Mouse (Mus musculus) left cerebral cortex, adult 11 months (tissue): ENCODE measurements around the gene Olfr1099.

Experiments used
- DNase-seq: peaks from one replicate; pipeline ENCODE4 v3.0.0; 2022; ENCODE audit warnings: low spot score

The Olfr1099 gene

GRCm38 (mm10) chr2:86960593-86960992 is at the start of gene Olfr1099:
TSS of gene Olfr1099 (minus strand) at chr2:86960693.
- DNase-seq, result no peak

GRCm38 (mm10) chr2:86998098-86998497 is 37.6 kb upstream of the Olfr1099 start, which contains the start of gene Olfr1102:
TSS of gene Olfr1102 (plus strand) at chr2:86998398.
- DNase-seq, result no peak

GRCm38 (mm10) chr2:86991121-86991520 is 30.6 kb upstream of the Olfr1099 start, which contains the start of gene Olfr1101:
TSS of gene Olfr1101 (minus strand) at chr2:86991221.
- no peak for DNase-seq

GRCm38 (mm10) chr2:86979854-86980253 is 19.4 kb upstream of the Olfr1099 start, which contains the start of gene Olfr1100:
TSS of gene Olfr1100 (minus strand) at chr2:86979954.
- no peak for DNase-seq

- peak; percentile 3 for DNase-seq
These were observed 33.9 kb downstream of the Olfr1099 start for GRCm38 (mm10) chr2:86926557-86926956.

- DNase-seq, result no peak
These were observed 36.0 kb downstream of the Olfr1099 start, which contains the start of gene Olfr1098 for GRCm38 (mm10) chr2:86924445-86924844. TSS of gene Olfr1098 (minus strand) at chr2:86924545.

- peak; percentile 2 for DNase-seq
These were observed 54.8 kb downstream of the Olfr1099 start for GRCm38 (mm10) chr2:86905647-86906046.
